Mouse (Mus musculus) midbrain, embryonic 11.5 days (tissue): ENCODE results near the gene 4921517D22Rik. TPM values are rescaled to one million over a fixed set of nuclear protein-coding genes. Genes with fewer than 3 reads are reported as not detected.
"Not testable (repeated sequence)": the region's sequence is repeated elsewhere in the genome, so short reads cannot be mapped to it uniquely, and the experiment has no call there.

Source experiments
- ATAC-seq: fragments of 200-750 bp; cut with Nextera tagmentation; 2 replicates; pipeline ENCODE4 v1.8.0; 2017; ENCODE audit warnings: moderate TSS enrichment, moderate library complexity; ENCODE audit not compliant: low FRiP score
- DNase-seq: peaks from one replicate; pipeline ENCODE4 v3.0.0; 2015; ENCODE audit warnings: low spot score; ENCODE audit errors: missing footprints
- H3K27ac ChIP-seq: fragments of 300-500 bp; sonication (generic); 2 replicates; pipeline ENCODE4 v1.5.1; 2014; ENCODE audit warnings: low read depth, low read length
- H3K27me3 ChIP-seq: fragments of 300-500 bp; sonication (generic); 2 replicates; pipeline ENCODE4 v1.6.1; 2014; ENCODE audit warnings: mild to moderate bottlenecking, low read length, moderate library complexity, mixed read lengths; ENCODE audit not compliant: control insufficient read depth, insufficient read depth
- H3K36me3 ChIP-seq: fragments of 300-500 bp; sonication (generic); 2 replicates; pipeline ENCODE4 v1.6.1; 2014; ENCODE audit warnings: mild to moderate bottlenecking, low read length, moderate library complexity, mixed read lengths; ENCODE audit not compliant: control insufficient read depth, insufficient read depth
- H3K4me1 ChIP-seq: fragments of 300-500 bp; sonication (generic); 2 replicates; pipeline ENCODE4 v1.6.1; 2014; ENCODE audit warnings: low read length; ENCODE audit not compliant: control insufficient read depth, insufficient read depth
- H3K4me2 ChIP-seq: fragments of 300-500 bp; sonication (generic); 2 replicates; pipeline ENCODE4 v1.6.1; 2014; ENCODE audit warnings: mild to moderate bottlenecking, moderate library complexity
- H3K4me3 ChIP-seq: fragments of 300-500 bp; sonication (generic); 2 replicates; pipeline ENCODE4 v1.5.1; 2014; ENCODE audit warnings: low read depth, low read length
- H3K9ac ChIP-seq: fragments of 300-500 bp; sonication (generic); 2 replicates; pipeline ENCODE4 v1.6.1; 2014; ENCODE audit warnings: low read length
- H3K9me3 ChIP-seq: fragments of 300-500 bp; sonication (generic); 2 replicates; pipeline ENCODE4 v1.6.1; 2016; ENCODE audit warnings: low read length; ENCODE audit not compliant: control insufficient read depth
- WGBS: fragments of 180-500 bp; shearing (Covaris S2); extraction: QIAGEN DNeasy Blood & Tissue Kit; methylation state at CpG from one replicate; pipeline ENCODE4 v1.1.7; 2014; 5-methylcytosine and 5-hydroxymethylcytosine counted together
- polyA plus RNA-seq: library from polyadenylated mRNA; unstranded; fragments of >200 nt; fragmentation: Nextera tagmentation; extraction: Ambion mirVana; gene quantifications from 2 replicates; pipeline ENCODE4 v1.2.1, GENCODE M21; 2014

Gene 4921517D22Rik
- polyA plus RNA-seq, 1 experiment from 2014 or later = not detected

DNA sequence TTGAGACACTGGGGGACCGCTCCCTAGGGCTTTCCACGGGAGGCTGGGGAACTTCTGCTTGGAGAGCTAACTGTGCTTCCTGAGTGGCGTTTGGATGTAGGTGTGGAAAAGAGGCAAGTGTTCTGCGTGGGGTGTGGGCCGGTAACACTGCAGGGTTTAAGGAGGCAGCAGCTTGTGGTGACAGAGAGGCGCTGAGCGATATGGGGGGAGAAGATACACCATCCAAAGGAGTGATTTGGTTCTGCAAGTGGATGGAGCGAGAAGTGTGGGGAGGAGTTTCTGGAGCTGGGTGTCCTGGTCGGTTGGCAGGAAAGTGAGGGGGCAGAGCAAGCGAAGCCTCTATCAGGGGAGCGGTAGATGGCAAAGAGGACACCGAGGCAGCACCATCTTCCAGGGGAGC, 9.6 kb upstream of the 4921517D22Rik start:
- H3K4me3 ChIP-seq = no peak overlapping the region
- 84% methylated on average over 12 of the region's 12 CpGs for WGBS
- no peaks in the 10 kb centered on the region for H3K27me3 ChIP-seq
- DNase-seq = no peak
- H3K27ac ChIP-seq = no peak overlapping the region
- no peaks in the 10 kb centered on the region for H3K36me3 ChIP-seq
- no peak overlapping the region for H3K4me2 ChIP-seq
- no peaks in the 10 kb centered on the region for H3K4me1 ChIP-seq
- no peaks in the 10 kb centered on the region for H3K9me3 ChIP-seq
- ATAC-seq = no peak
- H3K9ac ChIP-seq = no peak overlapping the region

DNA sequence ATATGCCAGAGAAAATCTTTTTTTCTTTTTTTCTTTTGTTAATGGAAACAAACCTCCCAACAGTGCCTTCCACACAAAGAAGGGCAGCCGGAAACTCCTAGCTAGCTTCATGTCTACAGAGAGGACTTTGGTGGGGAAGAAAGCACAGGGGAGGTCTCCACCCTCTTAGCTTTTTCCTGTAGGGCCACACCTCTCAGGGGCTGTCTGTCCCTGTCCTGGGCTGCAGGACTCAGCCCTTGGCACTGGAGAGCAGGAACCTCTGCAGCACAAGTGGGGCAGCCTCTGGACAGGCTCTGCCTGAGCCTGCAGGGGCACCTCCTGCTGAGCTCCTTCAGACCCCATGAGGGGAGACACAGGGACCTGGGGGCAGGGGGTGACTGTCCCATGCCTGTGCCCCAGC, 6.2 kb upstream of the 4921517D22Rik start:
- not testable (repeated sequence) for H3K4me1 ChIP-seq, ATAC-seq, H3K4me2 ChIP-seq, H3K4me3 ChIP-seq, H3K9ac ChIP-seq, H3K27ac ChIP-seq, H3K27me3 ChIP-seq, H3K36me3 ChIP-seq, H3K9me3 ChIP-seq
- peak; percentile 69 for DNase-seq
- WGBS = 71% methylated on average over 1 of the region's 1 CpGs

DNA sequence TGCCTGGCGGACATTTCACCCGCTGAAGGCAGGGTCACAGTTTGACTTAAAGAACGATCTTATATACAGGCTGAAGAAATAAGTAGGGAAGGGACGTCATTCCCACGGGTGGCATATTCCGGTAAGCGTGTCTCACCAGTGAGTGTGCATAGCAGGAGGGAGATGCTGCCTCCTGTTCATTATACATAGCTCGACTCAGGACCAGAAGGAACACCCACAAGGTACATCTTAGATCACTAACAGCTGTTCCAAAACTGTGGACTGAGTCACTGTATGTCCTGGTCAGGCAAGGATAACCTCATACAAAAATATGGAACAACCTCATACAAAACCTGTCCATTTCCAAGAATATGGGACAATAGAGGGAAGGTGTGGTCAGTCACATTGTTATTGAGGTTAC, 5.2 kb upstream of the 4921517D22Rik start:
- Histone ChIP-seq H3K27ac (no peak overlapping the region), H3K4me1 (no peaks in the 10 kb centered on the region), H3K9ac (no peak overlapping the region), H3K4me2 (no peak overlapping the region), H3K9me3 (no peaks in the 10 kb centered on the region), H3K27me3 (no peaks in the 10 kb centered on the region), H3K36me3 (no peaks in the 10 kb centered on the region), H3K4me3 (no peak overlapping the region)
- 94% methylated on average over 8 of the region's 8 CpGs for whole genome bisulfite sequencing
- DNase-seq (peak; percentile 14), ATAC-seq (no peak)

DNA sequence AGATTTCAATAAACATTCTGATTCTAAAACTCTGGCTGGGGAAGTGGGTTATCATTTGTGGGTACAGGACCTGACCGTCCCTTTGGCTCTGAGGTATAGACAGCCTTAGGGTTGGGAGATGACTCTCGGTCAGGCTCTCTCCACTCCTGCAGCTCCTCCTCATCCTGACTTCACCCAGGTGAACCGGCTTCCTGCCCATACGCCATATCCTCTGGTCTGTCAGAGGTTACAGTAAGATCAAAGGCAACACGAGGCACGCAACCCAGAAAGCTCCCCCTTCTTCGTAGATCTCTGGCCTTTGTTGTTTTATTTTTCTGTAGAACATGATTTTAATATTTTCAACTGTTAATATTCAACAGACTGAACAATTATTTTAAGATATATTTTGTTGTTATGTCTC, 1.9 kb upstream of the 4921517D22Rik start:
- ATAC-seq = no peak

DNA sequence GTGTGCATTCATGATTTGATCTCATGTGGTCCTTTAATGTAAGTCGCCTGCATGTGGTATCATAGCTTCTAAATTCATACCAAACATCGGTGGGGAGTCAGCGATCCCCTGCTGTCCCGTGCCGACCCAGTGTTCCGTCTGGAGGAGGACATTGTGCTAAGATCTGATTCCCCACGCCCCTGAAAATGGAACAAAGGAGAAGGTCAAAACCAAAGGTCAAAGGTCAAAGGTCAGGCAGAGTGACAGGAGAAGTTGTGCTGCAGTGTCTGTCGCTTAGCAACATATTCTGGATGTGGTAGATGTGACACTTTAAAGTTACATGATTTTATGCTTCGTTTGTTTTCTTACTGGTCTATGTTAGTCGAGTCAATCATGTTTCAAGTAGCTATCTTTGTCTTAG, 2.4 kb downstream of the 4921517D22Rik start:
- Histone ChIP-seq H3K4me3 (no peak overlapping the region), H3K4me2 (no peak overlapping the region), H3K4me1 (no peaks in the 10 kb centered on the region; the same call in 1 of the 2 replicates), H3K27me3 (no peaks in the 10 kb centered on the region; the same call in 1 of the 2 replicates), H3K9ac (no peak overlapping the region), H3K27ac (no peak overlapping the region), H3K9me3 (no peaks in the 10 kb centered on the region), H3K36me3 (no peaks in the 10 kb centered on the region)
- ATAC-seq (no peak), DNase-seq (peak; percentile 94)
- 14% methylated on average over 10 of the region's 10 CpGs for WGBS

More for the DNA sequence above, 1.9 kb upstream of the 4921517D22Rik start:
- 90% methylated on average over 7 of the region's 7 CpGs for WGBS
- Histone ChIP-seq H3K9me3 (no peaks in the 10 kb centered on the region), H3K36me3 (no peaks in the 10 kb centered on the region), H3K4me1 (no peaks in the 10 kb centered on the region; the same call in 1 of the 2 replicates), H3K27ac (no peak overlapping the region), H3K4me3 (no peak overlapping the region), H3K9ac (no peak overlapping the region), H3K27me3 (no peaks in the 10 kb centered on the region), H3K4me2 (no peak overlapping the region)
- no peak for DNase-seq

DNA sequence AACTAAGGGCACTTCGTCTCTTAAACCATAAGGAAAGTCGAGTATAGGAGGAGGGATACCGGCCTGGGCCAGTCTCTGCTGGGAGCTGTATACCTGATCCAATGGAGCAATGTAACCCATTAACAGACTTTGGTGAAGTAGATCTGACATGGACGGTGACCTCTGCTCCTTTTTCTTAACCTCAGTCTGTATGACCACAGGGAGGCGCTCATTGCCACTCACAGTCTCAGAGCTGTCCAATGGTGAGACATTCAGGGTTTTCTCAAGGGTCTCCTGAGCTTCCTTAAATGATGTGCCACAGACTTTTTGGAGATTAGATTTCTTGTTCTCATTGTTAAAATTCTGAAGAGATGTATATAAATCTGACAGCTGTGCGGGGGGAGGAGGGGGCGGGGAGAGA, 3.3 kb downstream of the 4921517D22Rik start:
- DNase-seq = no peak
- Histone ChIP-seq H3K9me3 (no peaks in the 10 kb centered on the region), H3K4me3 (no peak overlapping the region), H3K4me2 (no peak overlapping the region), H3K27me3 (no peaks in the 10 kb centered on the region; the same call in 1 of the 2 replicates), H3K36me3 (no peaks in the 10 kb centered on the region), H3K4me1 (no peaks in the 10 kb centered on the region; the same call in 1 of the 2 replicates), H3K9ac (no peak overlapping the region), H3K27ac (no peak overlapping the region)
- WGBS = 80% methylated on average over 7 of the region's 7 CpGs
- ATAC-seq = no peak

DNA sequence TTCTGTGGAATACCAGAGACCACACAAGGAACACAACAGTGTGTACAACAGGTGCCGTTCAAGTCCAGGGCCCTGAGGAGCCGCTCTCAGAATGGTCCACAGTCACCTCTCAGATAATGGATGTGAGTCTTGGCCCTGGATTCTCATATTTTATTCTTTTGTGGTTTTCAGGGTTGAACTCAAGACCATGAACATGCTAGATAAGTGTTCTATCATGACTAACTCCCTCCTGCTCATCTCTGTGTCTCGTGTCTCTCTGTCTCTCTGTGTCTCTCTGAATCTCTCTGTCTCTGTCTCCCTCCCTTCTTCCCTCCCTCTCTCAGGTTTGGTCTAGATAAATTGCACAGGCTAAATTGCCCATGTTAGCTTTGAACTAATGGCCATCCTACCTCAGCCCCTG, 4.1 kb downstream of the 4921517D22Rik start:
- DNase-seq (peak; percentile 68), ATAC-seq (no peak)
- Histone ChIP-seq H3K4me3 (no peak overlapping the region), H3K36me3 (no peaks in the 10 kb centered on the region), H3K9ac (no peak overlapping the region), H3K27ac (no peak overlapping the region), H3K4me1 (no peaks in the 10 kb centered on the region; the same call in 1 of the 2 replicates), H3K9me3 (no peaks in the 10 kb centered on the region), H3K4me2 (no peak overlapping the region), H3K27me3 (no peaks in the 10 kb centered on the region; the same call in 1 of the 2 replicates)
- 97% methylated on average over 3 of the region's 3 CpGs for WGBS

DNA sequence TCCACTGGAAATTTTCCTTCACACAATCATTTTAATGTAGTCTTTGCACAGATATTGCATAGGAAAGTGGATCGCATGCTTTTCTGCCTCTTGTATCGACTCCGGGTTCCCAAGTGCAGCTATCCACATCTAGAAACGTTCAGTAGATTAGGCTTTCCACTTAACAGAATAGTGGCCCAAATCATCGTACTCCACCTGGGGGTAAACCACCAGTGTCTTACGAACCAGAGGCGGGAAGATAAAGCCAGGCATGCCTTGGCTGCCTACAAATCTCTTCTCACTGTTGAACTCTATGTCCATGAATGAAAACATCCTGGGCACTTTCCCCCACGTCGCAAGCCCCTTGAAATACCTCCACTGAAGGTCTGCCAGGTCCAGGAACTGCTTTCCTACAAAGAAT, 4.6 kb downstream of the 4921517D22Rik start:
- Histone ChIP-seq H3K4me2 (no peak overlapping the region), H3K9ac (no peak overlapping the region), H3K4me1 (no peaks in the 10 kb centered on the region; the same call in 1 of the 2 replicates), H3K36me3 (no peaks in the 10 kb centered on the region), H3K4me3 (no peak overlapping the region), H3K27ac (no peak overlapping the region), H3K27me3 (no peaks in the 10 kb centered on the region; the same call in 1 of the 2 replicates), H3K9me3 (no peaks in the 10 kb centered on the region)
- WGBS = 88% methylated on average over 9 of the region's 9 CpGs
- ATAC-seq = no peak
- DNase-seq = no peak

DNA sequence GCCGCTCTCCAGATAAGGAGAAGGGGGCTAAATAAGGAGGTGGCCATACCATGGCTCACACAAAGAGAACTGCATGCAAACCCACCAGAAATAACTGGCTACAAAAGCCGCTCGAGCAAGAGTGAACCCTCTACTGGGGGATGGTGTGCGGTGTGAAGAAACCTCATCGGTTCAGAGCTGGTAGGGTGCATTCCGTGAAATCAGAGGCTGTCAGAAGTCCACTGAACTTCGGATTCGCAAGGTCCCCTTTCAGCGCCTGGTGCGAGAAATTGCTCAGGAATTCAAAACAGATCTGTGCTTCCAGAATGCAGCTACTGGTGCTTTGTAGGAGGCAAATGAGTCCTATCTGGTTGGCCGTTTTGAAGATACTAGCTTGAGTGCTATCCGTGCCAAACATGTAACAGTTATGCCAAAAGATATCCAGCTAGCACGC, 5.6 kb downstream of the 4921517D22Rik start:
- no peak overlapping the region for H3K27ac ChIP-seq
- no peak overlapping the region for H3K4me2 ChIP-seq
- no peak overlapping the region for H3K9ac ChIP-seq
- H3K9me3 ChIP-seq = no peaks in the 10 kb centered on the region
- ATAC-seq (no peak), DNase-seq (peak; percentile 78)
- H3K4me1 ChIP-seq = no peaks in the 10 kb centered on the region; the same call in 1 of the 2 replicates
- no peaks in the 10 kb centered on the region for H3K36me3 ChIP-seq
- H3K27me3 ChIP-seq = no peaks in the 10 kb centered on the region; the same call in 1 of the 2 replicates
- 74% methylated on average over 13 of the region's 13 CpGs for WGBS
- H3K4me3 ChIP-seq = no peak overlapping the region
